Mouse (Mus musculus) hindbrain, postnatal 0 days (tissue): ENCODE results near the gene Tex261. TPM values are rescaled to one million over a fixed set of nuclear protein-coding genes. Genes with fewer than 3 reads are reported as not detected.

Experiments
- ATAC-seq: fragments of 200-750 bp; cut with Nextera tagmentation; 2 replicates; pipeline ENCODE4 v1.8.0; 2017; ENCODE audit warnings: mild to moderate bottlenecking, moderate TSS enrichment, moderate library complexity
- DNase-seq: peaks from one replicate; pipeline ENCODE4 v3.0.0-alpha.2; 2015; ENCODE audit warnings: low spot score
- H3K27ac ChIP-seq: fragments of 300-500 bp; sonication (generic); 2 replicates; pipeline ENCODE4 v1.5.1; 2014; ENCODE audit warnings: mild to moderate bottlenecking
- H3K27me3 ChIP-seq: fragments of 300-500 bp; sonication (generic); 2 replicates; pipeline ENCODE4 v1.6.1; 2014; ENCODE audit warnings: low read length, mixed read lengths; ENCODE audit not compliant: insufficient read depth
- H3K36me3 ChIP-seq: fragments of 300-500 bp; sonication (generic); 2 replicates; pipeline ENCODE4 v1.6.1; 2014; ENCODE audit warnings: low read length, mixed read lengths; ENCODE audit not compliant: insufficient read depth
- H3K4me1 ChIP-seq: fragments of 300-500 bp; sonication (generic); 2 replicates; pipeline ENCODE4 v1.6.1; 2014; ENCODE audit warnings: antibody characterized with exemption, low read length, mixed read lengths; ENCODE audit not compliant: insufficient read depth
- H3K4me2 ChIP-seq: fragments of 300-500 bp; sonication (generic); 2 replicates; pipeline ENCODE4 v1.6.1; 2014; ENCODE audit warnings: low read depth, mild to moderate bottlenecking, low read length, moderate library complexity, mixed read lengths
- H3K4me3 ChIP-seq: fragments of 300-500 bp; sonication (generic); 2 replicates; pipeline ENCODE4 v1.5.1; 2014; ENCODE audit warnings: low read length
- H3K9ac ChIP-seq: fragments of 300-500 bp; sonication (generic); replicated peaks from 2 replicates; pipeline ENCODE4 v1.6.1; 2014; ENCODE audit warnings: mild to moderate bottlenecking, low read length, moderate library complexity, mixed read lengths
- H3K9me3 ChIP-seq: fragments of 300-500 bp; sonication (generic); 2 replicates; pipeline ENCODE4 v1.6.1; 2016; ENCODE audit warnings: low read length, mixed read lengths
- CTCF ChIP-seq: IDR thresholded peaks from 2 replicates; pipeline ENCODE4 v1.5.1; 2016; ENCODE audit warnings: antibody characterized with exemption, control low read depth, low read depth
- WGBS: fragments of 180-500 bp; shearing (Covaris S2); extraction: QIAGEN DNeasy Blood & Tissue Kit; methylation state at CpG from one replicate; pipeline ENCODE4 v1.1.7; 2014; 5-methylcytosine and 5-hydroxymethylcytosine counted together
- polyA plus RNA-seq: library from polyadenylated mRNA; unstranded; fragments of >200 nt; fragmentation: Nextera tagmentation; extraction: Ambion mirVana; gene quantifications from 2 replicates; pipeline ENCODE4 v1.2.1, GENCODE M21; 2015
- total RNA-seq: library from RNA; depleted of rRNA; stranded (reverse); fragments of >200 nt; gene quantifications from 2 replicates; pipeline ENCODE4 v1.2.3, GENCODE M21; 2014

The Tex261 gene
- total and polyA plus RNA-seq, 2 experiments from 2014 or later = 56.6 to 81.1 TPM

- H3K27ac ChIP-seq = no peak overlapping the region
- ATAC-seq (0 out of 2 replicates have a peak, but pooled peaks have one; percentile 33), DNase-seq (peak; percentile 15)
- 0 out of 2 replicates have a peak, but pooled peaks cover 3% of the 10 kb centered on the region for H3K36me3 ChIP-seq
- H3K9me3 ChIP-seq = no peaks in the 10 kb centered on the region
- H3K4me3 ChIP-seq = peak overlapping the region; percentile 16
- no peaks in the 10 kb centered on the region for H3K4me1 ChIP-seq
- H3K4me2 ChIP-seq = peak overlapping the region; percentile 46
- H3K9ac ChIP-seq = no peak overlapping the region; the same call in 1 of the 2 replicates
- 4% methylated on average over 35 of the region's 35 CpGs for WGBS
- peaks cover 44% of the 10 kb centered on the region for H3K27me3 ChIP-seq
- TF ChIP-seq CTCF = 0 out of 2 replicates have a peak, but pooled peaks have one; percentile 9
Observed at GRCm38 (mm10) chr6:83762880-83763431, 12.7 kb downstream of the Tex261 start.

GRCm38 (mm10) chr6:83762344-83762743, 13.3 kb downstream of the Tex261 start, which contains the start of gene Ankrd53:
Gene Ankrd53, plus strand, starts transcription at chr6:83762644.
- H3K36me3 ChIP-seq = 0 out of 2 replicates have a peak, but pooled peaks cover 3% of the 10 kb centered on the region
- no peaks in the 10 kb centered on the region for H3K4me1 ChIP-seq
- no peak within 1 kb of the TSS; the same call in 1 of the 2 replicates for H3K9ac ChIP-seq
- peaks cover 48% of the 10 kb centered on the region for H3K27me3 ChIP-seq
- H3K4me2 ChIP-seq = peak within 1 kb of the TSS; percentile 46
- no peak for TF ChIP-seq CTCF
- no peak for DNase-seq
- peak within 1 kb of the TSS; percentile 16 for H3K4me3 ChIP-seq
- H3K9me3 ChIP-seq = no peaks in the 10 kb centered on the region
- 31% methylated on average over 6 of the region's 6 CpGs for WGBS
- no peak for ATAC-seq
- H3K27ac ChIP-seq = no peak within 1 kb of the TSS

GRCm38 (mm10) chr6:83756051-83756450, 19.6 kb downstream of the Tex261 start:
- peaks cover 25% of the 10 kb centered on the region for H3K27me3 ChIP-seq
- WGBS = 73% methylated on average over 9 of the region's 9 CpGs
- no peak overlapping the region for H3K27ac ChIP-seq
- no peaks in the 10 kb centered on the region for H3K36me3 ChIP-seq
- no peaks in the 10 kb centered on the region for H3K9me3 ChIP-seq
- DNase-seq (no peak), ATAC-seq (no peak)
- H3K4me1 ChIP-seq = no peaks in the 10 kb centered on the region
- H3K4me3 ChIP-seq = no peak overlapping the region
- TF ChIP-seq CTCF = no peak
- H3K9ac ChIP-seq = no peak overlapping the region
- no peak overlapping the region for H3K4me2 ChIP-seq

- WGBS = 10% methylated on average over 11 of the region's 11 CpGs
- no peaks in the 10 kb centered on the region for H3K9me3 ChIP-seq
- H3K27ac ChIP-seq = no peak overlapping the region
- no peaks in the 10 kb centered on the region for H3K4me1 ChIP-seq
- no peaks in the 10 kb centered on the region for H3K27me3 ChIP-seq
- H3K9ac ChIP-seq = no peak overlapping the region
- no peak overlapping the region for H3K4me3 ChIP-seq
- no peak for ATAC-seq
- no peak overlapping the region for H3K4me2 ChIP-seq
- no peaks in the 10 kb centered on the region for H3K36me3 ChIP-seq
- DNase-seq = peak; percentile 63
- TF ChIP-seq CTCF = peak; percentile 89
Observed at GRCm38 (mm10) chr6:83750171-83750684, 25.4 kb downstream of the Tex261 start.

GRCm38 (mm10) chr6:83749286-83749685, 26.3 kb downstream of the Tex261 start:
- H3K4me3 ChIP-seq = no peak overlapping the region
- H3K36me3 ChIP-seq = no peaks in the 10 kb centered on the region
- 50% methylated on average over 3 of the region's 3 CpGs for WGBS
- no peak for TF ChIP-seq CTCF
- no peak for DNase-seq
- no peaks in the 10 kb centered on the region for H3K27me3 ChIP-seq
- H3K4me2 ChIP-seq = no peak overlapping the region
- ATAC-seq = no peak
- no peak overlapping the region for H3K27ac ChIP-seq
- H3K9me3 ChIP-seq = no peaks in the 10 kb centered on the region
- H3K9ac ChIP-seq = no peak overlapping the region
- no peaks in the 10 kb centered on the region for H3K4me1 ChIP-seq

- no peaks in the 10 kb centered on the region for H3K27me3 ChIP-seq
- ATAC-seq = no peak
Observed at GRCm38 (mm10) chr6:83745466-83745865, 30.1 kb downstream of the Tex261 start.

GRCm38 (mm10) chr6:83744557-83744956, 31.1 kb downstream of the Tex261 start:
- DNase-seq (no peak), ATAC-seq (no peak)
- Histone ChIP-seq H3K27ac (no peak overlapping the region), H3K9me3 (no peaks in the 10 kb centered on the region), H3K4me2 (no peak overlapping the region), H3K4me1 (no peaks in the 10 kb centered on the region), H3K27me3 (no peaks in the 10 kb centered on the region), H3K36me3 (no peaks in the 10 kb centered on the region), H3K9ac (no peak overlapping the region), H3K4me3 (no peak overlapping the region)
- WGBS = 74% methylated on average over 5 of the region's 5 CpGs
- TF ChIP-seq CTCF = no peak

More at GRCm38 (mm10) chr6:83745466-83745865, 30.1 kb downstream of the Tex261 start:
- Histone ChIP-seq H3K4me1 (no peaks in the 10 kb centered on the region), H3K9me3 (no peaks in the 10 kb centered on the region), H3K9ac (no peak overlapping the region), H3K27ac (no peak overlapping the region), H3K4me3 (no peak overlapping the region), H3K4me2 (no peak overlapping the region), H3K36me3 (no peaks in the 10 kb centered on the region)
- TF ChIP-seq CTCF = no peak
- no peak for DNase-seq
- WGBS = 54% methylated on average over 2 of the region's 2 CpGs
